Comparison of ENCODE assay signal across 7 mouse cellular contexts in the genomic region with DNA sequence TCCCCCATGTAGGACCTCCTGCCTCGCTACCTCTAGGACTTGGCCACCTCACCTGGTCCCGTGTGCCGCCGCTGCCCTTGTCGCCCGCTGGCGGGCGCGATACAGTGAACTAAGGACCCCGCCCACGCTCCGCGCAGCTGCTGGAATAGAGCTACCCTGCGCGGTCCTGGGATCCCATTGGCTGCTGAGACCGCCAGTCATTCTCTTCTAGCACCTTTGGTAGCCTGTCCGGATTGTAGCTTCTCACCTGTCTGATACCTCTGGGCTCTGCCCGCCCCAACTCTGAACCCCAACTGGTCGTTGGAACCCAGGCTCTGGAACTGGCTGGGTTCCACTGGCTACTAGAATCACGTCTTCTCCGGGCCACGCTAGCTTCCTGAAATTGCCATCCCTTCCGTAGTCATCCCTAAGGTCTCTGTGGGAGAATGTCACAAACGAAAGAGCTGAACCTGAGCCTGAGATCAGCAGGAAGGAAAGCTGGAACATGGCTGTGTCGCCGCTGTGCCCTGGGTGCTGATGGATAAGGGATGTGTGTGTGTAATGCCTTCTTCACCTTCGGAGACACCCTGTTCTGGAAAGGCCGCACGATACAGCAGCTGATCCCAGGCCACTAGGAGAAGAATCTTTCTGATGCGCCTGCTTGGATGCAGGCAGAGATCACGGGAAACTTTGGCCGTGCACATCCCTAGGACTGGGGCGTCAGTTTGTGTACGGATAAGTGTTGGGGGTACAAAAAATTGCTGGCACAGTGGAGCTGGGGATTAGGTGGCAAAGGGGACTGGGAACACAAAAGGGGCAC. TPM values are rescaled to one million over a fixed set of nuclear protein-coding genes. Genes with fewer than 3 reads are reported as not detected.
DNase-seq lines count a peak whose midpoint lies in the region; ATAC-seq and TF ChIP-seq lines count a peak whose summit lies in the region.

No protein-coding gene starts in this region.

- H3K9ac ChIP-seq in midbrain, embryonic 13.5 days (replicated peaks), result peak overlapping the region; percentile 68

- peak overlapping the region; percentile 74; the same call in 1 of the 2 replicates for H3K27ac ChIP-seq in limb, embryonic 10.5 days
- peak overlapping the region; percentile 87 for H3K27ac ChIP-seq in midbrain, embryonic 13.5 days
- peak overlapping the region; percentile 96 for H3K27ac ChIP-seq in spleen, adult 2 months (ENCODE audit: insufficient read depth, low read length)

- no peaks in the 10 kb centered on the region for H3K9me3 ChIP-seq in limb, embryonic 10.5 days (replicated peaks)
- H3K9me3 ChIP-seq in midbrain, embryonic 13.5 days, result no peaks in the 10 kb centered on the region

- WGBS in limb, embryonic 10.5 days, result 2% methylated on average over 34 of the region's 34 CpGs
- WGBS in midbrain, embryonic 13.5 days, result 2% methylated on average over 34 of the region's 34 CpGs
- whole genome bisulfite sequencing in spleen, adult 2 months, result 1% methylated on average over 34 of the region's 34 CpGs

- H3K36me3 ChIP-seq in limb, embryonic 10.5 days, result no peaks in the 10 kb centered on the region
- peaks cover 14% of the 10 kb centered on the region for H3K36me3 ChIP-seq in midbrain, embryonic 13.5 days
- peaks cover 3% of the 10 kb centered on the region; the same call in 1 of the 2 replicates for H3K36me3 ChIP-seq in spleen, adult 2 months (ENCODE audit: control insufficient read depth, insufficient read depth, low read length)

- no peak for TF ChIP-seq CTCF in spleen, adult 2 months (IDR thresholded peaks at IDR 0.05; ENCODE audit: extremely low read depth, insufficient read depth, insufficient read length, insufficient replicate concordance)

- TF ChIP-seq POLR2A in spleen, adult 2 months (IDR thresholded peaks at IDR 0.05; ENCODE audit: low read depth, low read length), result no peak

- peak overlapping the region; percentile 55 for H3K4me3 ChIP-seq in limb, embryonic 10.5 days
- H3K4me3 ChIP-seq in midbrain, embryonic 13.5 days (replicated peaks), result peak overlapping the region; percentile 49
- peak overlapping the region; percentile 81 for H3K4me3 ChIP-seq in spleen, adult 2 months (ENCODE audit: extremely low read depth, insufficient read depth, insufficient read length)

- peaks cover 31% of the 10 kb centered on the region for H3K4me1 ChIP-seq in limb, embryonic 10.5 days
- peaks cover 32% of the 10 kb centered on the region for H3K4me1 ChIP-seq in midbrain, embryonic 13.5 days (replicated peaks)
- H3K4me1 ChIP-seq in spleen, adult 2 months (ENCODE audit: control insufficient read depth, insufficient read depth, insufficient read length), result peaks cover 15% of the 10 kb centered on the region

- H3K27me3 ChIP-seq in limb, embryonic 10.5 days (ENCODE audit: low read depth, poor library complexity, severe bottlenecking), result peaks cover 77% of the 10 kb centered on the region
- peaks cover 22% of the 10 kb centered on the region for H3K27me3 ChIP-seq in midbrain, embryonic 13.5 days
- H3K27me3 ChIP-seq in spleen, adult 2 months (ENCODE audit: control insufficient read depth, insufficient read depth, low read length), result no peaks in the 10 kb centered on the region; the same call in 1 of the 2 replicates

- peak; percentile 80 for DNase-seq in adrenal gland, adult 8-10 months
- DNase-seq in embryo, embryonic 11 days, result peak; percentile 84
- DNase-seq in heart, adult 11 months, result peak; percentile 99
- DNase-seq in kidney, adult 18-20 months, result peak; percentile 88
- peak; percentile 71 for DNase-seq in limb, embryonic 10.5 days (ENCODE audit: low spot score)
- peak; percentile 49 to 64 for DNase-seq in spleen, adult 2 months (ENCODE audit: low read depth in 1 of 2, low spot score in 2 of 2)

- H3K4me2 ChIP-seq in midbrain, embryonic 13.5 days (replicated peaks), result peak overlapping the region; percentile 71

- ATAC-seq in midbrain, embryonic 13.5 days, result peak; percentile 73

RNA-seq across cellular contexts. Expression of a gene that starts 0.6 kb away (rescaled TPM):
- total RNA-seq in adrenal gland, adult 8-10 months (2022), result 10 to 100 TPM; 53.1 to 96.1 (median 73.9) TPM
- 4.6 and 8.4 TPM in 2 replicates for polyA plus RNA-seq in limb, embryonic 10.5 days (2016; fragmentation: Nextera tagmentation; extraction: Ambion mirVana)
- 58.1 and 61.2 TPM in 2 replicates for polyA plus RNA-seq in midbrain, embryonic 13.5 days (2015; fragmentation: Nextera tagmentation; extraction: Ambion mirVana)
- polyA plus RNA-seq in spleen, adult 2 months (2012; rRNA removed), result 23.9 and 25.9 TPM in 2 replicates

RNA-seq across cellular contexts. Expression of a gene that starts 1.2 kb away (rescaled TPM):
- total RNA-seq in adrenal gland, adult 8-10 months (2022), result under 1 TPM; 0.12 to 1.00 (median 0.56) TPM
- polyA plus RNA-seq in limb, embryonic 10.5 days (2016; fragmentation: Nextera tagmentation; extraction: Ambion mirVana), result 0.20 and 0.28 TPM in 2 replicates
- polyA plus RNA-seq in midbrain, embryonic 13.5 days (2015; fragmentation: Nextera tagmentation; extraction: Ambion mirVana), result 1.3 and 1.8 TPM in 2 replicates
- polyA plus RNA-seq in spleen, adult 2 months (2012; rRNA removed), result 0.04 and 0.09 TPM in 2 replicates

RNA-seq across cellular contexts. Expression of a gene that starts 28.3 kb away (rescaled TPM):
- total RNA-seq in adrenal gland, adult 8-10 months (2022), result 10 to 100 TPM in 2 of 4 experiments, 1 to 10 TPM in 2; 6.2 to 13.8 (median 9.5) TPM
- polyA plus RNA-seq in limb, embryonic 10.5 days (2016; fragmentation: Nextera tagmentation; extraction: Ambion mirVana), result 1.0 and 1.5 TPM in 2 replicates
- 0.94 and 1.1 TPM in 2 replicates for polyA plus RNA-seq in midbrain, embryonic 13.5 days (2015; fragmentation: Nextera tagmentation; extraction: Ambion mirVana)
- polyA plus RNA-seq in spleen, adult 2 months (2012; rRNA removed), result 63.8 and 81.4 TPM in 2 replicates

RNA-seq across cellular contexts. Expression of a gene that starts 32.5 kb away (rescaled TPM):
- 100 to 1,000 TPM; 100 to 121 (median 110) TPM for total RNA-seq in adrenal gland, adult 8-10 months (2022)
- polyA plus RNA-seq in limb, embryonic 10.5 days (2016; fragmentation: Nextera tagmentation; extraction: Ambion mirVana), result 87.5 and 90.8 TPM in 2 replicates
- 24.6 and 30.9 TPM in 2 replicates for polyA plus RNA-seq in midbrain, embryonic 13.5 days (2015; fragmentation: Nextera tagmentation; extraction: Ambion mirVana)
- polyA plus RNA-seq in spleen, adult 2 months (2012; rRNA removed), result 23.3 and 25.9 TPM in 2 replicates

RNA-seq across cellular contexts. Expression of a gene that starts 40.5 kb away (rescaled TPM):
- 10 to 100 TPM; 44.2 to 57.9 (median 48.4) TPM for total RNA-seq in adrenal gland, adult 8-10 months (2022)
- 69.8 and 75.3 TPM in 2 replicates for polyA plus RNA-seq in limb, embryonic 10.5 days (2016; fragmentation: Nextera tagmentation; extraction: Ambion mirVana)
- polyA plus RNA-seq in midbrain, embryonic 13.5 days (2015; fragmentation: Nextera tagmentation; extraction: Ambion mirVana), result 91.3 and 91.5 TPM in 2 replicates
- polyA plus RNA-seq in spleen, adult 2 months (2012; rRNA removed), result 53.1 and 85.2 TPM in 2 replicates

Comparison
In these comparisons a context has a peak if more than half of its experiments do, and no peak if none do; other contexts are left out.
1. Peak in every context shown above with its lines: DNase-seq, ATAC-seq, H3K4me3 ChIP-seq and H3K27ac ChIP-seq.
2. RNA of a gene that starts 28.3 kb away (polyA plus RNA-seq): 63.8 to 81.4 TPM in spleen, adult 2 months; 1.0 to 1.5 TPM in limb, embryonic 10.5 days and 0.94 to 1.1 TPM in midbrain, embryonic 13.5 days; every median in the first group is over 10 times any median in the second.